Mouse (Mus musculus) kidney, adult 2 months (tissue): ENCODE data around the gene Fam72a.

ENCODE experiments used
- CTCF ChIP-seq: fragments of 200-500 bp; conservative IDR thresholded peaks from 2 replicates; pipeline ENCODE4 v1.5.1; 2011; ENCODE audit warnings: low read depth, mild to moderate bottlenecking, control low read depth, low read length, moderate library complexity, mixed read lengths; ENCODE audit not compliant: insufficient read depth, insufficient read length
- POLR2A ChIP-seq: fragments of 200-500 bp; IDR thresholded peaks from one replicate; pipeline ENCODE4 v1.6.1; 2011; ENCODE audit warnings: low read depth, low read length, control low read depth

DNA sequence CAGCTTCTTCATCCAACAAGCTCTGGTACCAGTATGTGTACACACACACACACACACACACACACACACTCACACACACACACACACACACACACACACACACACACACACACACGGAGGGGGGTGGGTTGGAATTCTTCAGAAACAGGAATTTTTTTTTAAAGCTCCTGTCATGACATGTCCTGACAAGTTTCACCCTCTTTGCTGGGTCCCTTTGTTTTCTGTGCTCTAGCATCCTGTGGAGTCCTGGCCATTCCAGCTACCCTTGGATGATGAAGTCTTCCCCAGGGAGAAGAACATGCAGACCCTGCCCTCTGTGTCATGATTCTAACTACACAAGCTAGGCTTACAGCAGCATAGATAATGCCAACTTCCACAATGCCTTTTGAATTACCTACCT lies 13.5 kb upstream of the Fam72a start:
- TF ChIP-seq POLR2A (no peak), CTCF (no peak)
